Mouse (Mus musculus) myocyte (in vitro differentiated cells): ENCODE measurements around the gene Spats1.

Source experiments
- POLR2A ChIP-seq: IDR thresholded peaks from one replicate; pipeline ENCODE4 v1.6.1; 2011; ENCODE audit warnings: low read depth, mild to moderate bottlenecking, control low read depth, moderate library complexity; ENCODE audit not compliant: insufficient read length
- POLR2AphosphoS2 ChIP-seq: IDR thresholded peaks from one replicate; pipeline ENCODE4 v1.6.1; 2011; ENCODE audit warnings: low read depth, control low read depth; ENCODE audit not compliant: insufficient read length
- USF1 ChIP-seq: IDR thresholded peaks from one replicate; pipeline ENCODE4 v1.6.1; 2011; ENCODE audit warnings: low read depth, mild to moderate bottlenecking, control low read depth, moderate library complexity

GRCm38 (mm10) chr17:45452271-45452670 is 22.9 kb downstream of the Spats1 start:
- TF ChIP-seq USF1 (no peak), POLR2A (no peak), POLR2AphosphoS2 (no peak)
